Mouse (Mus musculus): ENCODE data around the gene Mc1r. TPM values are rescaled to one million over a fixed set of nuclear protein-coding genes. Genes with fewer than 3 reads are reported as not detected.

Gene Mc1r
- total and polyA plus RNA-seq, 3 experiments: 0.31 to 0.45 TPM; not detected in 1

- peak overlapping the region; percentile 60 for H3K27ac ChIP-seq (ENCODE audit: control insufficient read depth, low read depth, low read length)
- no peak overlapping the region for H3K4me3 ChIP-seq (ENCODE audit: control insufficient read depth in 1 of 2, insufficient read depth in 1 of 2, low read depth in 2 of 2, low read length in 2 of 2)
- 0 out of 2 replicates have a peak overlapping the region, but pooled peaks have one; percentile 6 for H3K9ac ChIP-seq (ENCODE audit: control insufficient read depth, low read depth, low read length, poor library complexity, severe bottlenecking)
- H3K9me3 ChIP-seq (replicated peaks; ENCODE audit: insufficient read depth, low read length): no peaks in the 10 kb centered on the region
- peaks cover 0 to 37% of the 10 kb centered on the region in 2 experiments; a peak in 2 of 4 replicates for H3K36me3 ChIP-seq (ENCODE audit: control insufficient read depth in 1 of 2, insufficient read depth in 2 of 2, low read length in 2 of 2)
- TF ChIP-seq E2F4 (IDR thresholded peaks at IDR 0.05; ENCODE audit: borderline replicate concordance, low read depth, low read length): no peak
- peak; percentile 92 for TF ChIP-seq TBP (IDR thresholded peaks at IDR 0.05; ENCODE audit: low read depth, low read length)
- no peak for TF ChIP-seq ZMIZ1 (IDR thresholded peaks at IDR 0.05; ENCODE audit: low read depth, low read length)
- no peak for TF ChIP-seq GABPA (IDR thresholded peaks at IDR 0.05; ENCODE audit: low read depth, low read length)
- no peak for TF ChIP-seq NRF1 (IDR thresholded peaks at IDR 0.05; ENCODE audit: insufficient read depth, low read depth, low read length, poor library complexity, severe bottlenecking)
- no peak for TF ChIP-seq RAD21 (IDR thresholded peaks at IDR 0.05; ENCODE audit: low read depth, low read length)
- TF ChIP-seq RCOR1 (IDR thresholded peaks at IDR 0.05; ENCODE audit: low read depth, low read length): peak; percentile 49; the same call in 1 of the 2 replicates
- no peak for TF ChIP-seq ZC3H11A (IDR thresholded peaks at IDR 0.05; ENCODE audit: low read depth, low read length)
- TF ChIP-seq MYC (IDR thresholded peaks at IDR 0.05; ENCODE audit: low read depth, low read length): no peak; the same call in 1 of the 2 replicates
- TF ChIP-seq GATA1 (IDR thresholded peaks at IDR 0.05; ENCODE audit: low read depth, low read length): peak; percentile 37; the same call in 1 of the 2 replicates
- no peak for TF ChIP-seq UBTF (IDR thresholded peaks at IDR 0.05; ENCODE audit: borderline replicate concordance, insufficient read depth, low read depth, low read length)
- TF ChIP-seq CTCF (IDR thresholded peaks at IDR 0.05 in 2 of 3, conservative IDR thresholded peaks at IDR 0.05 in 1 of 3; ENCODE audit: control insufficient read depth in 1 of 3, insufficient read depth in 1 of 3, low read depth in 2 of 3, low read length in 3 of 3, poor library complexity in 1 of 3, severe bottlenecking in 1 of 3): no peak
- peak; percentile 43; the same call in 1 of the 2 replicates for TF ChIP-seq ZKSCAN1 (IDR thresholded peaks at IDR 0.05; ENCODE audit: low read depth, low read length)
- TF ChIP-seq SIN3A (IDR thresholded peaks at IDR 0.05; ENCODE audit: low read length): peak; percentile 47; the same call in 1 of the 2 replicates
- TF ChIP-seq MXI1 (IDR thresholded peaks at IDR 0.05; ENCODE audit: low read depth, low read length): peak; percentile 45; the same call in 1 of the 2 replicates
- TF ChIP-seq MAX (IDR thresholded peaks at IDR 0.05; ENCODE audit: low read length): no peak
- no peak for TF ChIP-seq POLR2AphosphoS5 (IDR thresholded peaks at IDR 0.05; ENCODE audit: borderline replicate concordance, low read depth, low read length)
- no peak for TF ChIP-seq ELF1 (IDR thresholded peaks at IDR 0.05; ENCODE audit: low read depth, low read length)
- TF ChIP-seq ZNF384 (IDR thresholded peaks at IDR 0.05; ENCODE audit: low read depth, low read length): peak; percentile 95
- no peak for TF ChIP-seq MAZ (IDR thresholded peaks at IDR 0.05; ENCODE audit: low read depth, low read length)
- no peak for TF ChIP-seq USF2 (IDR thresholded peaks at IDR 0.05; ENCODE audit: borderline replicate concordance in 1 of 2, insufficient read depth in 1 of 2, low read depth in 1 of 2, low read length in 2 of 2)
- peak; percentile 61 to 80; a peak in 3 of 4 replicates for TF ChIP-seq EP300 (IDR thresholded peaks at IDR 0.05; ENCODE audit: low read depth in 1 of 2, low read length in 2 of 2)
- no peak for TF ChIP-seq POLR2AphosphoS2 (IDR thresholded peaks at IDR 0.05; ENCODE audit: low read length)
- TF ChIP-seq MYB (IDR thresholded peaks at IDR 0.05; ENCODE audit: low read depth, low read length): peak; percentile 58
- TF ChIP-seq ETS1 (IDR thresholded peaks at IDR 0.05; ENCODE audit: low read depth, low read length): peak; percentile 72
- no peak for TF ChIP-seq NELFE (IDR thresholded peaks at IDR 0.05; ENCODE audit: low read depth, low read length)
- peak; percentile 90 for TF ChIP-seq TAL1 (IDR thresholded peaks at IDR 0.05; ENCODE audit: low read length)
- no peak for TF ChIP-seq HCFC1 (IDR thresholded peaks at IDR 0.05; ENCODE audit: low read depth, low read length)
- TF ChIP-seq MAFK (IDR thresholded peaks at IDR 0.05; ENCODE audit: borderline replicate concordance, low read depth, low read length): no peak
- no peak for TF ChIP-seq CHD1 (IDR thresholded peaks at IDR 0.05; ENCODE audit: low read depth, low read length)
- TF ChIP-seq KAT2A (conservative IDR thresholded peaks at IDR 0.05; ENCODE audit: low read depth, low read length): no peak
- TF ChIP-seq TCF12 (IDR thresholded peaks at IDR 0.05; ENCODE audit: low read depth, low read length): peak; percentile 73; the same call in 1 of the 2 replicates
- DNase-seq (ENCODE audit: low read depth, low spot score): peak; percentile 85
- no peaks in the 10 kb centered on the region for H3K79me2 ChIP-seq (ENCODE audit: control insufficient read depth, insufficient read depth, low read length, poor library complexity)
- no peaks in the 10 kb centered on the region for H3K27me3 ChIP-seq (ENCODE audit: control insufficient read depth in 1 of 2, insufficient read depth in 2 of 2, low read length in 2 of 2)
- H3K4me1 ChIP-seq (ENCODE audit: control insufficient read depth in 1 of 2, insufficient read depth in 2 of 2, low read length in 2 of 2): peaks cover 2 to 52% of the 10 kb centered on the region in 2 experiments
These were observed 2.0 kb downstream of the Mc1r start for GRCm38 (mm10) chr8:123408586-123409544.
